Mouse (Mus musculus) right cerebral cortex, adult 2 months (tissue): Measurements from ENCODE around the gene Kdm8.
"Not testable (repeated sequence)": the region's sequence is repeated elsewhere in the genome, so short reads cannot be mapped to it uniquely, and the experiment has no call there.

Experiments
- DNase-seq, 2 experiments: peaks; one replicate each; pipeline ENCODE4 v3.0.0; 2021 to 2022; ENCODE audit warnings: low spot score in 2 of 2

Gene Kdm8

GRCm38 (mm10) chr7:125444464-125445401 lies at the start of gene Kdm8:
Kdm8 (plus strand) TSS chr7:125444676.
- DNase-seq = peak; percentile 92 to 94

GRCm38 (mm10) chr7:125398116-125398515 lies 46.4 kb upstream of the Kdm8 start:
- no peak for DNase-seq

GRCm38 (mm10) chr7:125398687-125399086 lies 45.8 kb upstream of the Kdm8 start:
- DNase-seq = peak; percentile 26 to 33

- no peak for DNase-seq
These were observed 37.3 kb upstream of the Kdm8 start for GRCm38 (mm10) chr7:125407136-125407535.

GRCm38 (mm10) chr7:125415087-125415486 lies 29.4 kb upstream of the Kdm8 start:
- no peak for DNase-seq

- DNase-seq = no peak
These were observed 28.7 kb upstream of the Kdm8 start for GRCm38 (mm10) chr7:125415776-125416175.

- DNase-seq = no peak
These were observed 27.7 kb upstream of the Kdm8 start for GRCm38 (mm10) chr7:125416762-125417161.

- no peak for DNase-seq
These were observed 26.1 kb upstream of the Kdm8 start for GRCm38 (mm10) chr7:125418413-125418812.

GRCm38 (mm10) chr7:125420190-125420589 lies 24.3 kb upstream of the Kdm8 start:
- DNase-seq = no peak

GRCm38 (mm10) chr7:125421911-125422310 lies 22.6 kb upstream of the Kdm8 start:
- DNase-seq = no peak

GRCm38 (mm10) chr7:125423056-125423455 lies 21.4 kb upstream of the Kdm8 start:
- no peak for DNase-seq

GRCm38 (mm10) chr7:125427492-125428090 lies 16.9 kb upstream of the Kdm8 start:
- no peak for DNase-seq

GRCm38 (mm10) chr7:125428381-125428780 lies 16.1 kb upstream of the Kdm8 start:
- no peak for DNase-seq

GRCm38 (mm10) chr7:125428816-125429500 lies 15.5 kb upstream of the Kdm8 start:
- DNase-seq = not testable (repeated sequence)

GRCm38 (mm10) chr7:125430170-125430842 lies 14.2 kb upstream of the Kdm8 start:
- no peak for DNase-seq

GRCm38 (mm10) chr7:125433874-125434273 lies 10.6 kb upstream of the Kdm8 start:
- DNase-seq = no peak

- DNase-seq = no peak
These were observed 9.7 kb upstream of the Kdm8 start for GRCm38 (mm10) chr7:125434666-125435290.

- no peak for DNase-seq
These were observed 2.2 kb upstream of the Kdm8 start for GRCm38 (mm10) chr7:125442323-125442722.

GRCm38 (mm10) chr7:125444076-125444463 lies 406 bp upstream of the Kdm8 start:
- DNase-seq = no peak

- no peak for DNase-seq
These were observed 6.2 kb downstream of the Kdm8 start for GRCm38 (mm10) chr7:125450678-125451077.

- no peak for DNase-seq
These were observed 6.6 kb downstream of the Kdm8 start for GRCm38 (mm10) chr7:125451078-125451477.
